Mouse (Mus musculus) naive thymus-derived CD4-positive, alpha-beta T cell, adult 2 months (primary cell): ENCODE results near the gene Pkp1.
A peak's percentile ranks its signal among the peaks of the same experiment; 100 is the strongest.

Source experiments
- DNase-seq: peaks from one replicate; pipeline ENCODE4 v3.0.0-alpha.2; 2011; ENCODE audit warnings: low read depth

The Pkp1 gene

DNA sequence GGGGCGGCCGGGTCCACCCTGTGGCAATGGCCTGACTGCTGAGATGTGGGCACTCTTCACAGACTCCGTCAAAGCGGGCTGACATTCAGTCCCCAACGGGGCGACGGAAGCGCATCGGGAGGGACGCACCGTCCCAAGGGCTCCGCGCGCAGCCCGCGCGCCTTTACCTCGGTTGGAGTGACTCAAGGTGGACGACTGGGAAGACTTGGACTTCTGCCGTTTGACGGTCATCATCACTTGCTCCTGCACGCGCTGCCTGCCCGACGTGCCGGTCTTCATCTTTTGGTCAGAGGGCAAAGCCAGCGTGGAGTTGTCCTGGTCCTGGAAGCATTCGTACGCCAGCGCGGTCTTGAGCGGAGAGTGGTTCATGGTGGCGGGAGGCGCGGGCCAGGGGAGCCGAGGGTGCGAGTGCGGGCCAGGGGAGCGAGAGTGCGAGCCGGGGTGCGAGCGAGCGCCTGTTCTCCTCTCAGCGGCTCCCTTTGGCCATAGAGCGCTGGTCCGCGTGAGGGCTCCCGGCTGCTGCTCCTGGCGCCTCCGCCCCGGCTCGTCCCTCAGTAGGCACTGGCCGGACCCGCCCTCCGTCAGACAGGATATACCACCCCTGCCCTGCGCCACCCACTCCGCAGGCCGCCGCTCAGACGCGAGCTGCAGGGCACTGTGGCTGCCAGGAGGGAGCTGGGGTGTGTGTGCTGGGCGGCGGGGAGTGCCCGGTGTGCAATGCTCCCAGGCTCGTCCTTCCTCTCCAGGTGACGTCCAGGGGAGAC, at the start of gene Pkp1:
Pkp1 (minus strand) TSS at position 564 of the 764 bp plus-strand sequence.
- DNase-seq: no peak

DNA sequence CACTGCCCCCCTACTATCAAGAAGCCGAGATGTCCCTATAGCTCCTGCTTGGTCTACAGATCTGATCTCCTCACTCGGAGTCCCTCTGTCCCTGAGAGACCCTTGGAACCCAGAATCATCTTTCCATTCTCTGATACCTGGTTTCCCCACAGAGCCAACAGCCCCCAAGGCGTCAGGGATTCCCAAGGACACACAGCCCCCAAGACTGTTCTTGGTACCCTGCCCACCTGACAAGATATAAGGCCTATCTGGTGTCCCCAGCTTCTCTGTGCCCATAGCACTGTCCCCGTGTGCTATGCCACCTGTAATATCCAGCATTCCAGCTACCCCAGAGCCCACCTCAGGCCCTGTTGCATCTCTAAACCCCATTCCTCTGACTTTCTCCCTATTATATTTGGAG, 48.7 kb upstream of the Pkp1 start:
- no peak for DNase-seq

DNA sequence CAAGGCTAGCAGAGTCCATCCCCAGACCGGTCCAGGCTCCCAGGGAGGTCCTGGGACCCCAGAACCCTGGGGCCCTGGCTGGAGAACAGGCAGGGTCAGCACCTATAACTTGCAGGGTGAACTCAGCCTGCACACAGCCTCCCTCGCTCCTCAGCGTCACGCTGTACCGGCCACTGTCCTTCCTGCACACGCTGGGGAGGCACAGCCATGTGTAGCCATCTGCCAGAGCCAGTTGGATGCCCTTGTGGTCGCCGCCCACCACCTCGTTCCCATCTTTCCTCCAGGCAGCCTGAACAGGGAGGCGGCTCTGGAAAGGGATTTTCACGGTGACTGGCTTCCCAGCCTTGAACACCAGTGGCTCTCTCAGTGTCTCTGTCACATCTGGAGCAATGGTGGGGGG, 45.6 kb upstream of the Pkp1 start:
- no peak for DNase-seq

DNA sequence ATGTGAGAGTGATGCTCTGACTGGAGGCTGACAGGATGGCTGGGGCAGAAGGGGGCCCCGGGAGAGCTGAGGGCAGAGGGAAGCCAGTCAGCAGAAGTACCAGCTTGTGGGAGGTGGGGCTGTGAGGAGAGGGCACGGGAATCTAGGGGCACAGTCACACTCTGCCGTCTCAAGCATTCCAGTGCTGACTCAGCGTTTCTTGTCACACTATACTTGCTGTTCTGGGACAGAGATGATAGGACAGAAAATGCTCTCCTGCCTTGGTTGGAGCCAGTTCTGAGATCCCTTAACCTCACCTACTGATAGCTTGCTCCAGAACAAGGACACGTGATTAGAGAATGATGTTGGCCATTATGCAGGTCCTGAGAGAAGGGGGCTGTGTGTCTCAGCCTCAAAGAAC, 44.2 kb upstream of the Pkp1 start:
- DNase-seq: no peak

DNA sequence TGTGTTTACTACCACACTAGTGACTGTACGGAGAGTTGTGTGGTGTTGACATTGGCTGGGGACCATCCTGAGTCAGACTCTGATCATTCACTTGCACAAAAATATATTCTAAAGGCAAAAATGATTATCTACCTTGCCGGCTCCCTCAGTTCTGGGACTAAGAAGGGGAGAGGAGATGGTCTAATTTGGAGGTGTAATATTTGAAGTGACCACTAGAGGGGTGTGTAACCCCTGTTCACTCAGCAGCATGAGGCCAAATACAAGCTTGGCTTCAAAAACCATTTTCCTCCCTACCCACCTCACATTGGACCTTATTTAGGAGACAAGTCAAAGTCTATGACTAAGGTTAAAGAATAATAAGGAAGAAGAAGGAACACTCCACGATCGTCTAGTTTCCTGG, 39.5 kb upstream of the Pkp1 start:
- peak; percentile 59 for DNase-seq

DNA sequence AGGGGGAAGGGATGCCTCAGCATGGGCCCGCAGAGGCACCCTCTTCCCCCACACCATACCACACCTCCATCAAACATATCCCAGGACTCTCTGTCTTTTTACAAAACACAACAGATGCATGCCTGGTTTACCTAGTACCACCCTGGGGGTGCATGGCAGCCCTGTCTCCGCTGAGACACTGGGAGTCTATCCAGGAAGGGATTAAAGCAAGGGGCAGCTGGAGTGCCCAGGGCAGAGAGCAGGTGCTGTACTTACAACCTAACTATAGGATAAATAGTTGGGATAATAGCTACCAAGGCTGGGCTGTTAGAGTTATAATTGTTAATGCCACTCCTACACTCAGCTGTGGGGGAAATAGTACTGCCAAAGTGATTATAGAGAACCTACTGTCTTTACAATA, 29.9 kb upstream of the Pkp1 start:
- no peak for DNase-seq

DNA sequence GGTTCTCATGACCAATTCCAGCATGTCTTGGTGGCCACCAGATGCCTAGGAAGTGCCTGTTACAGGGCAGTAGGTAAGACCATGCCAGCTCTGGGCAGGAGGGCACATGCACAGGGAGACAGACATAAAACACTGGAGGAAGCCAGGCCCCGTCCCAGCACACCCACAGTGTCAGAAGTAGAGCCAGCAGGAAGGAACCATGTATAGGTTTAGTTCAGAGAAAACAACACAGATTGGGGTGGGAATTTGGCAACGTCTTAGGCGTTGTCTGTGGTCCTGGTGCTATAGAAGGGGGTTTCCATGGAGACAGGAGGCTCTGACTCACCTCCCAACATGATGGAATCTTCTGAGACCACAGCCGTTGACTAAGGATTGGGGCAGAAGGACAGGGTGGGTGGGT, 27.2 kb upstream of the Pkp1 start:
- no peak for DNase-seq

DNA sequence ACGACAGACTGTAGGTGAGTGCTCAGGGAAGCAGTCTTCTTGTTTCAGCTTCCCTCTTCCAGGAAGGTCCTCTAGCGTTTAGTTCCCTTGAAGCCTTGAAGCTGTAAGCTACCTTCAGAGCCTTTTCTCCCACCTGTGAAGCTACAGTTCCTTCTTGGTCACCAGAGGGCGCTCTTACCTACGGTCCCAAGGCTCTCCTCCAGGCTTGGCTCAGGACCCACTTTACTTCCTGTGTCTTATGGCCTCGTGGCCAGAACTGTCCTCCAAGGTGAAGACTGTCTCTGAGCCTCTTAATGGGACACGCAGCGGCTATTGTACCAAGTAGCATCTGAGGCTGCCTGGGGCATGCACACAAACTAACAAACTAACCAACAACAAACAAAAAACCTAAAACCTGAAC, 26.7 kb upstream of the Pkp1 start:
- peak; percentile 61 for DNase-seq

DNA sequence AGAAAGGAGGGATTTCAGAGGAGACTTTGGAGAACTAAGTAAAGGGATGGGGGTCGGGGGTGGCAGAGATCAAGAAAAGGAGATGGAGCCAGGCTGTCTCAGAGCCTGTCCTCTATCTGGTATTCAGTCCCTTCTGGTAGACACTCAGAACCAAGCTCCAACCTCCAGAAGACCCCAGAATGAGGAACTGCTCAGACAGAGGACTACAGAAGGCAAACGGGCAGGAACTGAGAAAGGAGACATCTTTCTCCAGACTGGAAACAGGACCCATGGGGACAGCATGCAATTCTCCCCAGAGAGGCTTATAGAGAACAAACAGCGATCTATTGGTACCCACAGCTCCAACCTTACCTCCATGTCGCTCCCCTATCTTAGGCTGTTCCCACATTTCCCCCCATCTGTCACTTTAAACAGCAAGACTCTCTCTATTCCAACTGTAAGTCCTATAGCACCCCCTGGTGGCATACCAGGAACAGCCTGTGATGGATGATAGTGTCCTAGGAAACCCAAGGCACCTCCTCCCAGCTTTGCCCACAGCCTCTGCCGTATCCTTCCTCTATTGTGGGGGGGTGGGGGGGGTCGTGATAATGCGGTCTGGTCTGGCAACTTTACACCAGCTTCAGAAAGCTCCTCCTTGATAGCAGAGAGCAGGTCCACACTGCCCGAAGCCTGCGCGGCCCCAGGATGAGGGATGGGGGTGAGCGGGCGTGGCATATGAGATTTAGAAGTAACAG, 25.7 kb upstream of the Pkp1 start:
- DNase-seq: peak; percentile 53

DNA sequence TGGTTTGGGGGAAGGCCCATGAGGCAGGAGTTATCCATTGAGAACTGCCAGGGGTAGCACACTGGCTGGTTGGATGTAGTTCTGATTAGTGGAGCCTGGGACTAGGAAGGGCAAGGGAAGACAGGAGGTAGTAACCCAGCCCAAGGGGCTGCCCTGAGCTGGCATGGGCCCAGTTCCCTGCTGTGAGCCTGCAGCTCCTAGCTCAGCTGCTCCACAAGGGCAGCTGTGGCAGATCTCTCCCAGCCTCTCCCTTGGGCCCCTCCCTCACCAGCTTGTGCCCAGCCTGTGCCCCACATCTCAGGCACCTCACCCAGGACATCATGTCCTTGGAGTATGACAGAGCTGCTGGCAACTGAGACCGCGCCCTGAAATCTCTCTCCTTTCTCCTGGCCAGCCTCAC, 24.7 kb upstream of the Pkp1 start:
- no peak for DNase-seq

DNA sequence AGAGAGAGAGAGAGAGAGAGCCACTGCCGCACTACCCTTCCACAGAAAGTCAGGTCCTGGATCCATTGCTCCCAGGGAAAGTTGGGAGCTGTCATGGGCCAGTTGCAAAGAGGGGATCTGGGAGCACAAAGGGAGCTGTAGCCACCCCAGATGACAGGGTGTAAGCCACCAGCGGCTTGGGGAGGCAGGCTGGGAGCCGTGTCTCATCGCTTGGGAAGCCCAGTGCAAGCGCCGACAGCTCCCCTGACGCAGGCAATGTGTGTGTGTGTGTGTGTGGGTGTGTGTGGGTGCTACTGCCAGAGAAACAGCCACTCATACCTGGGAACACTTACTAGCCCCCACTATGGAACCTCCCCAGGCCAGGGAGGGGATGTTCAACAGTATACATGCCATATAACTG, 23.1 kb upstream of the Pkp1 start:
- no peak for DNase-seq

DNA sequence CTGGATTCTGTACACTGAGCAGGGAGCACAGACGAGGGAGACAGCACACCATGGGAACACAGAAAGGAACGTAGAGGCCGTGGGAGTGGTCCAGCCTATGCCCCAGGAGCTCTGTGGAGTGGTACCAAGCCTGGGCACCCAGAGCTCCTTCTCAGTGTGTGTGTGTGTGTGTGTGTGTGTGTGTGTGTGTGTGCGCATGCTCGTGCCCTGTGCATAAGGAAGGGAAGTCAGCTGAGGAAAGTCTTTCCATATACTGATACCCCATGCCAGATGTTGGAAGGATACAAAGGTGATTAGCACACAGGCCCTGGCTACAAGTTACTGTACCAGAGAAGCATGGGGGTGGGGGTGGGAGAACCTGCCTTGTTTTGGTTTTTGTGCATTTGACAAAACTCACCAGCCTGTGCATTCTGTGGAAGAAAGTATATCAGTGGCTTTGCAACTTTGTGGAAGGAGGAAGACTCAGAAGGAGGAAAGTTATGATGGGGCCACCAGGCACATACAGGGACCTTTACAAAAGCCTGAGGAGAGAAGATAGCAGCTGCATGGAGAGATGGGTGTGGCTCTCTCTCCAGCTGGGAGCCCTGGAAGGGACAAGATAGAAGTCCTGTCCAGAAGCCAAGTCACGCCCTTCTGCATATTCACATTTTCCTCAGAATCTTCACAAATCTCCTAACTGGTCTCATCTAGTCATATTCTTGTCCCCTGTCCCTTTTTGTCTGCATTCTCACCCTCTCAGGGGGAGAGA, 22.4 kb upstream of the Pkp1 start:
- no peak for DNase-seq

DNA sequence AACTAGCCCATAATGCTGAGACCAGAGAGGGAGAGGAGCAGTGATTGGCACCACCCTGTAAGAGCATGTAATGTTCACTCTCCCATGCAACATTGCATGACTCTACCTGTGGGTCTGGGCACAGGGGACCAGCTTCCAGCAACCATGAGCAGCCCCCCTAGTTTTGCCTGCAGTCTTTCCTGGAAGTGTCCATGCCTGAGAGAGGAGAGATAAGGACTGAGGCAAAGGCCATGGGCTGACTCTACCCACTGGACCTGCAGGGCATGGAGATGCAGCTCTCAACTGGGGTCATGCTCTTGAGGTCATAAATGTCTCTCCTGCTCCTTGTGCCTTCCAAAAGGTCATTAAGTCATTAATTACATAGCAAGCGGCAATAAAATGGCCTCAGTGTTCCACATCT, 17.1 kb upstream of the Pkp1 start:
- no peak for DNase-seq

DNA sequence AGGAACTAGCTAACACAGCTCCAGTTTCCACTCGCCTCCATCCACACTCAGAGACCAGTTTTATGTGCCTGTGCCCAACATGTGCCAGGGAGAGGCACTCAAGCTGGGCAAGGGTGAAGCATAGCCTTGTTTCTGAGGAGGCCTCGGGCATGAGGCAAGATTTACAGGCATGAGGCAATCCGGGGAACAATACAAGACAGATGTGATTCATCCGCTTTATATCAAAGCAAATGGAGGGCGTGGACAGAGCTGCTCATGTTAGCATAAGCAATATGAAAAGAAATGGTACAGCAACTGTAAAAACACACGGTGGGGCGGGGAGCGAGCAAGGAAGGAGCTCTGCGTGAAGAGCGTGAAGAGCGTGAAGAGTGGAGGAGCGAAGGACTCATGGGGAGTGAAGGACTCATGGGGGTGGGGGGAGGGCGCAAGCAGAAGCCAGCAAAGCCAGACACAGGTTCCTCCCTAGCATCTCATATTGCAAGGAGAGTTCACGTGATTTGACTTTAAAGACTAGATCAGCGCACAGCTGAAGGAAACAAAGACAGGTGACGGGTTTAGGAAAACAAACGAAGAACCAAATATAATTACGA, 14.8 kb upstream of the Pkp1 start:
- DNase-seq: no peak

DNA sequence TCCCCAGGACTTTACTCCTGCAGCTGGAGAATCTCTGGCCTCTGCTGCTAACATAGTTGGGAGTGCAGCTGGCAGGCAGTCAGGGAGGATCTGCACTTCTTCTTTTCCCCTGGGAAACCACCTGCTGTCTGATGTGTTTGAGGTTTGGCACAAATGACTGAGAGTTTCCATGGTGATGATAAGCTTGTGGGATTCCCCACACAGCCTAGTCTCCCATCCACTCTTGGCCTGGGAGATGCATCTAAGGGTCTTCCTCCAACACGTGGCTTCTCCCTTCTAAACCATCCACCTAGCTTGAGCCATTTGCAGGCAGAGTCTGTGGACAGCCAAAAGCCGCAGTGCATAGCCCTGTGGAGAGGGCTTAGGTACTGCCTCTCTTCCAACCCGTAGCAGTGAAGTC, 10.9 kb upstream of the Pkp1 start:
- no peak for DNase-seq

DNA sequence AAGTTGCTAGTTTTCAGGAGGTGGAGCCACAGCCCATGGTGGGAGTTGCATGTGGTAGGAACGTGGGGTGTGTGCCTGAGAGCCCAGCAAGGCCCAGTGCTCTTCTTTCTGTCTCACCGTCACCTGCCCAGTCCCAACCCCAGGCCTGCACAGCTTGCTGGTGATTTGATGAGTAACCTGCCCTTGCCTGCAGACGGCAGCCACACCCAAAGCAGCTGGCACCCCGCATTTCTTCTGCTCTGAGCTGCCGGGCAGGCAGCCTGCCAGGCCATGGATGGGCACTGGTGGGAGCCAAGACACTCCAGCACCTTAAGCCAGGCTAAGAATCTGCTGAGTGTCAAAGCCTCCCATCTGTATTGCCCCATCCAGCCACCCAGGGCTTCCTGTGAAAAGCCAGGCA, 6.8 kb upstream of the Pkp1 start:
- DNase-seq: no peak

DNA sequence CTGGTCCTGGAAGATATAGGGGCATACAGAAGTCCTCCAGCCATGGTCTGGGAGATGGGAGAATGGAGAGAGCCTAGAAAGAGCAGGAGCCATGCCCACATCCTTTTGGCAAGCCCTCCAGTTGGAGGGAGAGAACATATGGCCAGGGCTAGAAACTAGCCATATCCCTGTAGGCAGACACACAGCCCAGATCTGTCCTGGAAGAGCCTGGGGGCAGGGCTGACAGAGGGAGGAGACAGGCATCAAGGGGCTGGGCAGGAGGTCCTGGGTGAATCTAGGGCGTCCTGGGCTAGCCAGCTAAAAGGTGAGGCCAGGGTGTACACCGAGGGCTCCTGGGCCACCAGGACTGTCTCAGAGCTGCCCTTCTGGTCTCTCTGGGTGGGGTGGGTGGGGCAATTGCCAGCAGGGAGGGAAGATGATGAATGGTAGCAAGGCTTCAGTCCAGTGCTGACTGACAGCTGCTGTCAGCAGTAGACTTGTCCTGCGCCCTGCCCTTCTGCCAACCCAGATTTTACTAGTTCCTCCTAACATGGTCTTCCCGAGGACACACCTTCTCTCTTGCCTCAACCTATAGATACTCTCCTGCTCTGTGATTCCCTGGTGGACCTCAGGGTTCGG, 5.5 kb upstream of the Pkp1 start:
- DNase-seq: no peak

DNA sequence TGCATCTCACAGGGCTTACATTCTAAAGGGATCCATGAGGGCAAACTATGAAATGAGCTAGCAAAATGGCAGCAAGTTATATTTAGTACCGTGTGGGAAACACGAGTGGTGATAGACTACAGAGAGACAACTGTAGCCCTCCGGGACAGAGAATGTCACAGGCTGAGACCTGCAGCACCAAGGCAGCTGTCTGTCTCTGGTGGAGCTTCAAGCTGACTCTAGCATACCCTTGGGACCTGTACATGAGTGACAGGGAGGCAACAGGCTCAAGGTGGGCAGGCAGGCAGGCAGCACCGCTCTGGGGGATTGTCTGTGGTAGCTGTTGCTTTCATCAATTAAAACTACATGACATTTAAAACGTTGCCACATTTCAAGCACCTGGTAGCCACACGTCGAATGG, 4.2 kb upstream of the Pkp1 start:
- DNase-seq: no peak

DNA sequence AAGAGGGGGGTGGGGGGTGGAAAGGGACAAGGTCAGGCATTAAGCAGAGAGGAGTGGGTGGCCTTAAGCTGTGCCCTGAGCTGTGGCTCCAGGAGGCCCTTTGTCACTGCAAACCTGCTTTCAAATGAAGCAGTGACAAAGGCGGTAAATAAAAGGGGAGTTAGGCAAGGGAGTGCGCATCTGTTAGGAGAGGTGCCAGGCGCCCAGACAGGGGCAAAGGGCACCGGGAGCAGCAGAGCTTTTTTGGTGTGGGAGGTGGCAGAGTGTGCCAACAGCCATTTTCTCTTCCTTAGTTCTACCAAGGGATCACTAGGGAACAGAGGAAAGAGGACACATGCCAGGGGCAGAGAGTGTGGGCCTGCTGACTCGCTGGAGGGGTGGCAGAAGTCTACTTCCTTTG, 1.8 kb downstream of the Pkp1 start:
- DNase-seq: no peak

DNA sequence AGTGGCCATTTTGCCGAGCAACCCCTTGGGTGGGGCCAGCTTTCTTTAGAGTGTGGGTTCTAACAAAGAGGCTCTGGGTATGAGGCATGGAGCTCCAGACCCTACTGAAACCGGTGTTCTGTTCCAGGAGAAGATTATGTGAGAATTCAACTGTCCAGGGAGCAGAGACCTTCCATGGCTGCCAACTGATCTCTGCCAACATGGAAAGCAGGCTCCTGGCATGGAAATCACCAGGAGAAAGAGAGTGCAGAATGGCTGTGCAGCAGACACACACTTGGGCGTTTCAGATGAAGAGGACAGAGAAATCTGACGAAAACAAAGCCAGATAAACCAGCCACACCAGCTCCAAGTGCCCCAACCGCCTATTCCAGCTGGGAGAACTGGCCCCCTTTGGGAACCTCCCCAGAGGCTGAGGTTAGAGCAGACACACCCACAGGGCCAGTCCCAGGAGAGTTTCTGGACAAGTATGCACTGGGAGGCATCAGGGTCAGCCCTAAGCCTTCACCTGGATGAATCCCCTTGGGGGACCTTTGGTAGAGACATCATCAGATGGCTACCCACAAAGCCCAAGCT, 2.4 kb downstream of the Pkp1 start:
- no peak for DNase-seq

DNA sequence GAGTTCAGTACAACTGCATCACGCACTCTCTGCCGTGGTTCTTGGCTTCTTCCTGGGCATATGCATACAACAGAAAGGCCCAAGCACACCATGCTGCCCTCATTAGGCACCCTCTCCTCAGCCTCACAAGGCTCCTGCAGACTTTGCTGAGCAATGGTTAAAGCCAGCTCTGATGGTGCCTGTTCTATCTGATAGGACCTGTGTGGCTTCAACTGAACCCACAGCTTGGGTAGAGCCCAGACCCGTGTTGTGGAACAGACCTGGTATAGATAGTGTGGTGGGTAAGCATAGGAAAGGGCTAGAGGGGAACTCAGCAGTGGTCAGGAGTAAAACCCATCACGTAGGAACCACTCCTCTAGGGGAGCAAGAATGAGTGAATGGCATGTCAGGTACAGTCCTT, 5.3 kb downstream of the Pkp1 start:
- no peak for DNase-seq

DNA sequence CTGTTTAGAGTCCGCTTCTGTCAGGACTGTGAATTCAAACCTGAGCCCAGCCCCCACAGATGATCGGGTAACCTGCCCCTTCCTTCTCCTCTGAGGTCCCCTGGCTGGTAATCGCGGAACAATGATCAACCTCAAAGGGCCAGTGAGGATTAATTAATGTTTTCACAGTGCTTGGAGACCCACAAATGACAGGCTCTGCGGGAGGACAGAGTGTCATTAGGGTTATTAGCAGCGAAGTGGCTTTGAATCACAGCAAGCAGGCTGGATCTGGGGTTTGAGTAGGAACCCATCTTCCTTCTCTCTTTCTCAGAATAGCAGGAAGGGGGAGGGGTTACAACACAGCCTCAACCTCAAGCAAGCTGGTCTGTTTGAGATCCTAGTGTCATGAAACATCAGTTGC, 9.6 kb downstream of the Pkp1 start:
- DNase-seq: no peak
